Mouse (Mus musculus): ENCODE results near the gene Pam16. TPM values are rescaled to one million over a fixed set of nuclear protein-coding genes. Genes with fewer than 3 reads are reported as not detected.
A peak's percentile ranks its signal among the peaks of the same experiment; 100 is the strongest.

Pam16 gene
- polyA plus RNA-seq (2015; fragmentation: Nextera tagmentation; extraction: Ambion mirVana): 83.4 and 107 TPM in 2 replicates

DNA sequence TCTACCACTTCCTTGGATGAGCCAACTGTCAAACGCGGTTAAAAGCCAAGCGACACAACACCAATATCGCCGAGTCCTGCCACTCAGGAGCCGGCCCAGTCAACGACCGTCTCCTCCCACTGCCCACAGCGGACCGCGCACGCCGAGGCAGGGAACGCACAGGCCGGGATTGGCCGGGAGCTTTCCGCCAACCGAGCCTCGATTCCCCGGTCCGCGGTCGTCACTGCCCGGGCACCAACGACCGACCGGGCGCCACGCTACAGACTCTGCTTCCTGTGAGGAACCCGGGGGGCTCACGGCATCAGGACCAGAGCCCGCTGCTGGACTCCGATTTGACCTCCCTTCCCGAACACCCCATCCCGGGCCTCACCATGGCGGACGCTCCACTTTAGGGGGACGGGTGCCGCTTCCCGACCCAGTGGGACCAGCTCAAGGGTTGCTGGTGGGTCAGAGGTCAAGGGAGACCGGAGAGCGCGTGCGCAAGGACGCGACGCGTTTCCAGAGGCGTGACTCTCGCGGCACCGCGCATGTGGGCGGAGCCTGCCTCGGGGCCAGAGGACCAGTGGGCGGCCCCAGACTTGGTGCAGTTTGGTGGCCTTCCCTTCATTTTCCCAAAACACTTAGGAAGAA, at the start of gene Pam16:
Pam16 (minus strand) TSS at position 508 of the 630 bp plus-strand sequence.
- H3K36me3 ChIP-seq: no peaks in the 10 kb centered on the region; the same call in 1 of the 2 replicates
- H3K4me2 ChIP-seq (replicated peaks): peak within 1 kb of the TSS; percentile 65
- H3K9ac ChIP-seq: peak within 1 kb of the TSS; percentile 75
- no peaks in the 10 kb centered on the region for H3K9me3 ChIP-seq (replicated peaks)
- ATAC-seq (ENCODE audit: insufficient number of reproducible peaks, low FRiP score, low TSS enrichment, low read depth): peak; percentile 87
- H3K27ac ChIP-seq (replicated peaks): peak within 1 kb of the TSS; percentile 87
- H3K4me1 ChIP-seq: peaks cover 21% of the 10 kb centered on the region
- no peaks in the 10 kb centered on the region for H3K27me3 ChIP-seq
- under 1% methylated on average over 56 of the region's 56 CpGs for WGBS
- peak within 1 kb of the TSS; percentile 73 for H3K4me3 ChIP-seq (replicated peaks)

DNA sequence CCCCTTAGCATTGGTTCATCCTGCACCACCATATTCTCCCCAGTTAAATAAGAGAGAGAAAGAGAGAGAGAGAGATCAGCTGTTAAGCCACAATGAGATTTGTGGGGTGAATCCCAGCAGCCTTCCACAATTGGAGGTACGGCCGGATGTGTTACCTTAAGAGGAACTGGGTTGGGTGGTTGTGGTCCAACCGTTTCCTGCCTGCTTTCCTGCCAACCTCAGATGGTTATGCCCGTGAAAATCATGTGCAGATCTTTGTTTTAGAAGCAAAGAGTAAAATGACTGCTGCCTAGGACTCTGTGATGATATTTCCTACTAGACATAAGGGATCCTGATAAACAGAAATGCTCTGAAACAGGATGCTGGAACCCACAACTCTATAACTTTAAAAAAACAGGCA, 49.3 kb upstream of the Pam16 start:
- H3K4me3 ChIP-seq (replicated peaks): no peak overlapping the region
- peaks cover 15% of the 10 kb centered on the region for H3K4me1 ChIP-seq
- no peak overlapping the region for H3K9ac ChIP-seq
- peaks cover 33% of the 10 kb centered on the region for H3K36me3 ChIP-seq
- no peaks in the 10 kb centered on the region for H3K27me3 ChIP-seq
- whole genome bisulfite sequencing: 78% methylated on average over 4 of the region's 4 CpGs
- no peaks in the 10 kb centered on the region for H3K9me3 ChIP-seq (replicated peaks)
- no peak overlapping the region for H3K4me2 ChIP-seq (replicated peaks)
- ATAC-seq (ENCODE audit: insufficient number of reproducible peaks, low FRiP score, low TSS enrichment, low read depth): no peak
- H3K27ac ChIP-seq (replicated peaks): no peak overlapping the region

DNA sequence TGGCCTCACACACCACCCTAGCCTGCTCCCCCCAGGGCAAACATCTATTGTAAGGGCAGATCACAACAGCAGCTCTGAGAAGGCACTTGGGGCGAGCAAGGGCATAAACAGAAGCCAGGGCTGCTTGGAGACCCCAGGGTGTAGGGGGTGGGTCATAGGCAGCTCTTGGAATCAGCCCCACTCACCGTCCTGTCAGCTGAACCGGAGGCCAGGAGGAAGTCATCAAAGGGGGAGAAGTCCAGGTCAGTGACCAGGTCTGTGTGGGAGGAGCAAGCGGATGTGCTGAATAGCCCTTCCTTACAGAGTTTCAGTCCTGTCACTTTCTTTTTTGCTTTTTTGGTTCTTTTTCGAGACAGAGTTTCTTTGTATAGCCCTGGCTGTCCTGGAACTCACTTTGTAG, 45.5 kb upstream of the Pam16 start:
- 69% methylated on average over 5 of the region's 5 CpGs for WGBS
- Histone ChIP-seq H3K9ac (no peak overlapping the region), H3K27ac (replicated peaks) (no peak overlapping the region), H3K4me2 (replicated peaks) (no peak overlapping the region), H3K4me3 (replicated peaks) (no peak overlapping the region), H3K4me1 (no peaks in the 10 kb centered on the region), H3K36me3 (peaks cover 44% of the 10 kb centered on the region), H3K27me3 (no peaks in the 10 kb centered on the region), H3K9me3 (replicated peaks) (no peaks in the 10 kb centered on the region)
- no peak for ATAC-seq (ENCODE audit: insufficient number of reproducible peaks, low FRiP score, low TSS enrichment, low read depth)

GRCm38 (mm10) chr16:4667190-4667808, 42.5 kb upstream of the Pam16 start:
- ATAC-seq (ENCODE audit: insufficient number of reproducible peaks, low FRiP score, low TSS enrichment, low read depth): peak; percentile 79
- H3K4me2 ChIP-seq (replicated peaks): no peak overlapping the region
- H3K36me3 ChIP-seq: peaks cover 47% of the 10 kb centered on the region
- no peak overlapping the region for H3K9ac ChIP-seq
- H3K27ac ChIP-seq (replicated peaks): peak overlapping the region; percentile 22
- 25% methylated on average over 3 of the region's 3 CpGs for WGBS
- no peaks in the 10 kb centered on the region for H3K27me3 ChIP-seq
- H3K4me1 ChIP-seq: no peaks in the 10 kb centered on the region
- no peaks in the 10 kb centered on the region for H3K9me3 ChIP-seq (replicated peaks)
- H3K4me3 ChIP-seq (replicated peaks): no peak overlapping the region

- 95% methylated on average over 2 of the region's 2 CpGs for WGBS
- Histone ChIP-seq H3K9me3 (replicated peaks) (no peaks in the 10 kb centered on the region), H3K4me1 (no peaks in the 10 kb centered on the region), H3K27ac (replicated peaks) (no peak overlapping the region), H3K4me3 (replicated peaks) (no peak overlapping the region), H3K9ac (no peak overlapping the region), H3K4me2 (replicated peaks) (no peak overlapping the region), H3K36me3 (peaks cover 51% of the 10 kb centered on the region), H3K27me3 (no peaks in the 10 kb centered on the region)
- no peak for ATAC-seq (ENCODE audit: insufficient number of reproducible peaks, low FRiP score, low TSS enrichment, low read depth)
These were observed 40.9 kb upstream of the Pam16 start for GRCm38 (mm10) chr16:4665726-4666125.

DNA sequence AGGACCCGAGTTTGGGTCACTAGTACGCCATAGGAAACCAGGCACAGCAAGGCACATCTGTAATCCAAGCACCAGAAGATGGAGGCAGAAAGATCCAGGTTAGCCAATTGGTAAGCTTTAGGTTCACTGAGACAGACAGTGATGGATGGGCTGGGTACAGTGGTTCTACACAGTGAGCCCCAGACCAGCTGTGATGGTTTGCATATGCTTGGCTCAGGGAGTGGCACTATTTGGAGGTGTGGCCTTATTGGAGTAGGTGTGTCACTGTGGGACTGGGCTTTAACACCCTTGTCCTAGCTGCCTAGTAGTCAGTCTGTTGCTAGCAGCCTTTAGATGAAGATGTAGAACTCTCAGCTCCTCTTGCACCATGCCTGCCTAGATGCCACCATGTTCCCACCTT, 39.0 kb upstream of the Pam16 start:
- ATAC-seq (ENCODE audit: insufficient number of reproducible peaks, low FRiP score, low TSS enrichment, low read depth): no peak
- Histone ChIP-seq H3K4me3 (replicated peaks) (no peak overlapping the region), H3K4me2 (replicated peaks) (no peak overlapping the region), H3K4me1 (peaks cover 11% of the 10 kb centered on the region), H3K9ac (no peak overlapping the region), H3K27ac (replicated peaks) (no peak overlapping the region), H3K9me3 (replicated peaks) (no peaks in the 10 kb centered on the region), H3K27me3 (no peaks in the 10 kb centered on the region), H3K36me3 (peaks cover 38% of the 10 kb centered on the region)
- WGBS: 86% methylated on average over 2 of the region's 2 CpGs

- WGBS: 70% methylated on average over 2 of the region's 2 CpGs
- H3K27ac ChIP-seq (replicated peaks): no peak overlapping the region
- no peak for ATAC-seq (ENCODE audit: insufficient number of reproducible peaks, low FRiP score, low TSS enrichment, low read depth)
These were observed 36.8 kb upstream of the Pam16 start for GRCm38 (mm10) chr16:4661605-4662004.

GRCm38 (mm10) chr16:4659326-4659725, 34.5 kb upstream of the Pam16 start:
- Histone ChIP-seq H3K4me3 (replicated peaks) (no peak overlapping the region), H3K36me3 (peaks cover 28% of the 10 kb centered on the region), H3K9ac (no peak overlapping the region), H3K27ac (replicated peaks) (peak overlapping the region; percentile 92), H3K27me3 (no peaks in the 10 kb centered on the region), H3K4me1 (peaks cover 51% of the 10 kb centered on the region), H3K9me3 (replicated peaks) (no peaks in the 10 kb centered on the region), H3K4me2 (replicated peaks) (0 out of 2 replicates have a peak overlapping the region, but pooled peaks have one; percentile 25)
- no peak for ATAC-seq (ENCODE audit: insufficient number of reproducible peaks, low FRiP score, low TSS enrichment, low read depth)
- 2% methylated on average over 2 of the region's 2 CpGs for WGBS

More at GRCm38 (mm10) chr16:4661605-4662004, 36.8 kb upstream of the Pam16 start:
- no peaks in the 10 kb centered on the region for H3K27me3 ChIP-seq
- peaks cover 28% of the 10 kb centered on the region for H3K4me1 ChIP-seq
- H3K9me3 ChIP-seq (replicated peaks): no peaks in the 10 kb centered on the region
- no peak overlapping the region for H3K4me3 ChIP-seq (replicated peaks)
- H3K4me2 ChIP-seq (replicated peaks): no peak overlapping the region
- peaks cover 25% of the 10 kb centered on the region for H3K36me3 ChIP-seq
- no peak overlapping the region for H3K9ac ChIP-seq

- Histone ChIP-seq H3K27ac (replicated peaks) (peak overlapping the region; percentile 92), H3K4me1 (peaks cover 55% of the 10 kb centered on the region), H3K4me2 (replicated peaks) (peak overlapping the region; percentile 25), H3K9me3 (replicated peaks) (no peaks in the 10 kb centered on the region), H3K9ac (no peak overlapping the region), H3K4me3 (replicated peaks) (no peak overlapping the region), H3K27me3 (no peaks in the 10 kb centered on the region), H3K36me3 (peaks cover 27% of the 10 kb centered on the region)
- ATAC-seq (ENCODE audit: insufficient number of reproducible peaks, low FRiP score, low TSS enrichment, low read depth): peak; percentile 91
- 6% methylated on average over 11 of the region's 11 CpGs for WGBS
These were observed 34.0 kb upstream of the Pam16 start for GRCm38 (mm10) chr16:4658781-4659245.

DNA sequence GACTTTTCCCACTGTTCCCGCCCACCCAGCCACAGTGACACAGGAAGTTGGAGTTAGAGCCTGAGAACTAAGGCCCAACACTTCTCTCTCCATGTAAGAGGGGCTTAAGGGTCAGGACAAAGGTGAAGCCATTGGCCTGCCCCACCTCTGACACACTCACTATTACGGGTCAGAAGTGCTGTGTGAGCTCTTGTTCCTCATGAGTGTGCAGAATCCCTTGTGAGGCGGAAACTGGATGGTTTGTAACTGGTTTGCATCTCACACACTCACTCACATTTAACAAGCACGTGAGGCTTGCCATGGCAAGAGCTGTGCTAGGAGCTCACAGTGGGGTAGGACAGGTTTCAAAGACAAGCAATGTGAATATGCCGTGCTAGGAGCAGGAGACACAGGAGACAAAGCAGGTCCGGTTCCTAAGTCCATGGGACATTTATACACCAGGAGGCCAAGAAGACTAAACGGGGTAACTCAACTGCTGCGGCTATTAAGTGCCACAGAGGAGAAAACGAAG, 31.8 kb upstream of the Pam16 start:
- Histone ChIP-seq H3K27me3 (no peaks in the 10 kb centered on the region), H3K27ac (replicated peaks) (peak overlapping the region; percentile 92), H3K36me3 (peaks cover 23% of the 10 kb centered on the region; the same call in 1 of the 2 replicates), H3K4me2 (replicated peaks) (no peak overlapping the region), H3K9ac (no peak overlapping the region), H3K4me3 (replicated peaks) (no peak overlapping the region), H3K9me3 (replicated peaks) (no peaks in the 10 kb centered on the region), H3K4me1 (peaks cover 74% of the 10 kb centered on the region)
- WGBS: 62% methylated on average over 9 of the region's 9 CpGs
- ATAC-seq (ENCODE audit: insufficient number of reproducible peaks, low FRiP score, low TSS enrichment, low read depth): no peak

- Histone ChIP-seq H3K36me3 (peaks cover 22% of the 10 kb centered on the region; the same call in 1 of the 2 replicates), H3K4me2 (replicated peaks) (no peak overlapping the region; the same call in 1 of the 2 replicates), H3K27ac (replicated peaks) (peak overlapping the region; percentile 92), H3K4me1 (peaks cover 81% of the 10 kb centered on the region), H3K27me3 (no peaks in the 10 kb centered on the region), H3K9me3 (replicated peaks) (no peaks in the 10 kb centered on the region), H3K4me3 (replicated peaks) (no peak overlapping the region), H3K9ac (no peak overlapping the region)
- ATAC-seq (ENCODE audit: insufficient number of reproducible peaks, low FRiP score, low TSS enrichment, low read depth): no peak
- WGBS: 22% methylated on average over 11 of the region's 11 CpGs
These were observed 31.2 kb upstream of the Pam16 start for GRCm38 (mm10) chr16:4655764-4656570.
